Mouse (Mus musculus) heart, postnatal 0 days (tissue): ENCODE measurements at regions not wholly inside any gene's neighbourhood (a gene's known extent, or its start where the extent isn't known, plus 50 kb on each side); places are given as distances from the start of the nearest gene placed in this dataset.

Experiments used
- CTCF ChIP-seq: IDR thresholded peaks from 2 replicates; pipeline ENCODE4 v1.5.1; 2016; ENCODE audit warnings: antibody characterized with exemption, control low read depth, low read depth
- EP300 ChIP-seq: IDR thresholded peaks from 2 replicates; pipeline ENCODE4 v1.6.1; 2016; ENCODE audit warnings: antibody characterized with exemption, low read depth

DNA sequence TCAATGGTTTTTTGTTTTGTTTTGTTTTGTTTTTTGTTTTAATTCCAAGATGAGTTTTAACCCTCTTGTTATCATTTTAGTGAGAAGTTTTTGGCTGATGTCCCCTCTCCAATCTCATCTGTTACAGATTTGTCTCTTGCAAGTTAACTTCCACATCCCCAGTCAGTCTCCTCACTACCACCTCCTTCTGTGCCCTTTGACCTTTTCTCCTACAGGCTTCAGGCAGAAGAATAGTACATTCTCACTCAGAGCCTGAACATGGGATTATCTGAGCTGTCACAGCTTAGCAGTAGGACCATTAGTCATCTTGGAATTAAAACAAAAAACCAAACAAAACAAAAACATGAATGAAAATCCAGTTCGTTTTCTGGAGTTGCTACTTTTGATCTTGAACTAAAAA lies 206.8 kb upstream of the Map3k7 start:
- TF ChIP-seq EP300 (no peak), CTCF (no peak)
